Mouse (Mus musculus) MEL (cell line): Measurements from ENCODE around the gene Col4a3. TPM values are rescaled to one million over a fixed set of nuclear protein-coding genes. Genes with fewer than 3 reads are reported as not detected.

Experiments
- DNase-seq: peaks from one replicate; pipeline ENCODE4 v3.0.0; 2011; ENCODE audit warnings: low read depth, low spot score
- H3K27ac ChIP-seq: 2 replicates; pipeline ENCODE4 v1.5.1; 2012; ENCODE audit warnings: low read depth, mild to moderate bottlenecking, control low read depth, low read length, moderate library complexity; ENCODE audit not compliant: control insufficient read depth
- H3K27me3 ChIP-seq, 2 experiments: fragments of 150-350 bp in 1 of 2; sonication (generic) in 1 of 2; 2 replicates each; pipeline ENCODE4 v1.6.1; 2012; ENCODE audit warnings: low read length in 2 of 2, mild to moderate bottlenecking in 2 of 2, improper control_type of control experiment in 1 of 2, moderate library complexity in 1 of 2; ENCODE audit not compliant: insufficient read depth in 2 of 2, control insufficient read depth in 1 of 2
- H3K36me3 ChIP-seq, 2 experiments: 2 replicates each; pipeline ENCODE4 v1.6.1; 2012 to 2014; ENCODE audit warnings: low read length in 2 of 2, improper control_type of control experiment in 1 of 2, inconsistent platforms in 1 of 2, mild to moderate bottlenecking in 1 of 2; ENCODE audit not compliant: insufficient read depth in 2 of 2, control insufficient read depth in 1 of 2
- H3K4me1 ChIP-seq, 2 experiments: fragments of 150-350 bp in 1 of 2; sonication (generic) in 1 of 2; 2 replicates each; pipeline ENCODE4 v1.6.1; 2012; ENCODE audit warnings: low read length in 2 of 2, improper control_type of control experiment in 1 of 2, mild to moderate bottlenecking in 1 of 2; ENCODE audit not compliant: insufficient read depth in 2 of 2, control insufficient read depth in 1 of 2
- H3K4me3 ChIP-seq, 2 experiments: fragments of 150-350 bp in 1 of 2; sonication (generic) in 1 of 2; 2 replicates each; pipeline ENCODE4 v1.5.1; 2012; ENCODE audit warnings: low read depth in 2 of 2, low read length in 2 of 2, mild to moderate bottlenecking in 2 of 2, moderate library complexity in 2 of 2, control low read depth in 1 of 2, improper control_type of control experiment in 1 of 2; ENCODE audit not compliant: control insufficient read depth in 1 of 2, insufficient read depth in 1 of 2
- H3K79me2 ChIP-seq: 2 replicates; pipeline ENCODE4 v1.6.1; 2012; ENCODE audit warnings: mild to moderate bottlenecking, low read length, moderate library complexity; ENCODE audit not compliant: control insufficient read depth, poor library complexity, insufficient read depth
- H3K9ac ChIP-seq: 2 replicates; pipeline ENCODE4 v1.6.1; 2012; ENCODE audit warnings: low read depth, mild to moderate bottlenecking, control low read depth, low read length, moderate library complexity; ENCODE audit not compliant: control insufficient read depth, poor library complexity, severe bottlenecking
- H3K9me3 ChIP-seq: fragments of 150-350 bp; sonication (generic); replicated peaks from 2 replicates; pipeline ENCODE4 v1.6.1; 2012; ENCODE audit warnings: mild to moderate bottlenecking, low read length, improper control_type of control experiment, moderate library complexity; ENCODE audit not compliant: insufficient read depth
- CHD1 ChIP-seq: IDR thresholded peaks from 2 replicates; pipeline ENCODE4 v1.6.1; 2012; ENCODE audit warnings: low read depth, mild to moderate bottlenecking, inconsistent platforms, low read length, improper control_type of control experiment
- CHD2 ChIP-seq: IDR thresholded peaks from 2 replicates; pipeline ENCODE4 v1.6.1; 2011; ENCODE audit warnings: low read length, improper control_type of control experiment
- ETS1 ChIP-seq: IDR thresholded peaks from 2 replicates; pipeline ENCODE4 v1.6.1; 2012; ENCODE audit warnings: low read depth, mild to moderate bottlenecking, inconsistent platforms, low read length, improper control_type of control experiment, moderate library complexity
- GABPA ChIP-seq: IDR thresholded peaks from 2 replicates; pipeline ENCODE4 v1.6.1; 2012; ENCODE audit warnings: low read depth, mild to moderate bottlenecking, inconsistent platforms, low read length, improper control_type of control experiment, moderate library complexity
- GATA1 ChIP-seq: IDR thresholded peaks from 2 replicates; pipeline ENCODE4 v1.6.1; 2011; ENCODE audit warnings: low read depth, low read length, improper control_type of control experiment
- MAFK ChIP-seq: IDR thresholded peaks from 2 replicates; pipeline ENCODE4 v1.6.1; 2011; ENCODE audit warnings: low read depth, mild to moderate bottlenecking, low read length, improper control_type of control experiment, borderline replicate concordance
- MAX ChIP-seq: IDR thresholded peaks from 2 replicates; pipeline ENCODE4 v1.6.1; 2011; ENCODE audit warnings: low read length, improper control_type of control experiment
- MAZ ChIP-seq: IDR thresholded peaks from 2 replicates; pipeline ENCODE4 v1.6.1; 2012; ENCODE audit warnings: low read depth, mild to moderate bottlenecking, inconsistent platforms, low read length, improper control_type of control experiment
- MEF2A ChIP-seq: IDR thresholded peaks from 2 replicates; pipeline ENCODE4 v1.6.1; 2014; ENCODE audit warnings: low read depth, mild to moderate bottlenecking, inconsistent platforms, low read length, improper control_type of control experiment; ENCODE audit not compliant: poor library complexity, insufficient replicate concordance, severe bottlenecking; ENCODE audit errors: extremely low read depth
- MXI1 ChIP-seq: IDR thresholded peaks from 2 replicates; pipeline ENCODE4 v1.6.1; 2011; ENCODE audit warnings: mild to moderate bottlenecking, low read depth, low read length, improper control_type of control experiment
- MYC ChIP-seq: IDR thresholded peaks from 2 replicates; pipeline ENCODE4 v1.6.1; 2011; ENCODE audit warnings: low read depth, mild to moderate bottlenecking, low read length, improper control_type of control experiment, moderate library complexity
- POLR2A ChIP-seq, 2 experiments: IDR thresholded peaks; 2 replicates each; pipeline ENCODE4 v1.6.1; 2011 to 2012; ENCODE audit warnings: low read length in 2 of 2, mild to moderate bottlenecking in 2 of 2, control low read depth in 1 of 2, improper control_type of control experiment in 1 of 2, low read depth in 1 of 2, moderate library complexity in 1 of 2; ENCODE audit not compliant: control insufficient read depth in 1 of 2, insufficient read depth in 1 of 2, poor library complexity in 1 of 2
- POLR2AphosphoS2 ChIP-seq: IDR thresholded peaks from 2 replicates; pipeline ENCODE4 v1.6.1; 2011; ENCODE audit warnings: low read length, improper control_type of control experiment
- SIN3A ChIP-seq: IDR thresholded peaks from 2 replicates; pipeline ENCODE4 v1.6.1; 2012; ENCODE audit warnings: low read length, improper control_type of control experiment, inconsistent platforms
- TCF12 ChIP-seq: IDR thresholded peaks from 2 replicates; pipeline ENCODE4 v1.6.1; 2014; ENCODE audit warnings: low read depth, mild to moderate bottlenecking, inconsistent platforms, low read length, improper control_type of control experiment, moderate library complexity
- UBTF ChIP-seq: IDR thresholded peaks from 2 replicates; pipeline ENCODE4 v1.6.1; 2012; ENCODE audit warnings: low read depth, mild to moderate bottlenecking, inconsistent platforms, low read length, improper control_type of control experiment, moderate library complexity, borderline replicate concordance; ENCODE audit not compliant: insufficient read depth
- USF1 ChIP-seq: IDR thresholded peaks from 2 replicates; pipeline ENCODE4 v1.6.1; 2014; ENCODE audit warnings: low read depth, mild to moderate bottlenecking, inconsistent platforms, low read length, improper control_type of control experiment, moderate library complexity
- USF2 ChIP-seq, 2 experiments: IDR thresholded peaks; 2 replicates each; pipeline ENCODE4 v1.6.1; 2011 to 2012; ENCODE audit warnings: improper control_type of control experiment in 2 of 2, low read length in 2 of 2, borderline replicate concordance in 1 of 2, inconsistent platforms in 1 of 2, low read depth in 1 of 2, mild to moderate bottlenecking in 1 of 2; ENCODE audit not compliant: insufficient read depth in 1 of 2
- ZKSCAN1 ChIP-seq: IDR thresholded peaks from 2 replicates; pipeline ENCODE4 v1.6.1; 2012; ENCODE audit warnings: low read depth, mild to moderate bottlenecking, inconsistent platforms, low read length, improper control_type of control experiment, moderate library complexity
- ZNF384 ChIP-seq: IDR thresholded peaks from 2 replicates; pipeline ENCODE4 v1.6.1; 2012; ENCODE audit warnings: low read depth, mild to moderate bottlenecking, inconsistent platforms, low read length, improper control_type of control experiment
- polyA plus RNA-seq, 2 experiments: library from polyadenylated mRNA; stranded (reverse) in 1 of 2; unstranded in 1 of 2; fragments of >175 nt in 1 of 2; fragments of >200 nt in 1 of 2; gene quantifications; 2 replicates each; pipeline versions ENCODE4 v1.2.1 to v1.2.4; 2012; ENCODE audit warnings: low replicate concordance in 2 of 2, low read depth in 1 of 2; ENCODE audit not compliant: insufficient read length in 2 of 2, insufficient read depth in 1 of 2, missing spikeins in 1 of 2
- total RNA-seq: library from RNA; depleted of rRNA; stranded (reverse); fragments of 300-350 nt; gene quantifications from 2 replicates; pipeline ENCODE4 v1.2.3, GENCODE M21; 2012

Col4a3 gene
- total and polyA plus RNA-seq, 3 experiments: 0.19 to 0.47 TPM; not detected in 1

DNA sequence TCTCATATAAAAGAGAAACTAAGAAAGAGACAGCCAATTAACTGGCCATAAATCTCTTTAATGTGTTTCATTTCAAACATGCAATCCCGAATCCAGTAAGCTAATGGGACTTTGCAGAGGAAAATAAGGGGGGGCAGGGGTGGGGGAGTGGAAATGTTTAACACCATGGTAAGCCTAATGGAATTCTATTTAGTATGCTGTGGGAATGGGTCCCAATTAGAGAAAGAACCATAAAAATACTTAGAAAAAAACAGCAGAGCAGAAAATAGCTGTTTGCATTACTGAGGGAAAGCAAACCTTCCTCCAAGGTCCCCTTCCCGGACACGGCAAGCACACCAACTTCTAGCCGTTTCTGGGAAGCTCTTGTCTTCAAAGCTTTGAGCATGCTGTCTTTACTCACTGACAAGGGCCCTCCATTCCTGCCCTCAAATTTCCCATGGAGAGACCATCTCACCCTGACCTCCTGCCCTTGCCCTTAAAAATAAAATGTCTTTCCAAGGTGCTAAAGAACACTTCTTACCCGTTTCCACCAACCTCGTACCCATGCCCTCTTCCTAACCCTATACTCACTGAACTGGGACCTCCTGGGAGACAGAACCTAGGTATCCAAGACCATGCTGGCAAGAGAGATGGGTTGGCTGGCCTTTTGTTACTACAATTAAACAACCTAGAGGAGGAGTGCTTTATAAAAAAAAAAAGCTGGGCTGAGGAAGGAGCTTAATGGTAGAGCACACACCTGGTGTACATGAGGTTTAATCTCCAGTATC is 42.1 kb upstream of the Col4a3 start:
- Histone ChIP-seq H3K79me2 (no peaks in the 10 kb centered on the region), H3K27me3 (peaks cover 3% of the 10 kb centered on the region in 2 experiments; a peak in 2 of 4 replicates)
- DNase-seq: no peak
- TF ChIP-seq MAZ (no peak), CHD1 (no peak)
- TF ChIP-seq, all 39 proteins: peak for 0
- H3K9me3 ChIP-seq: no peaks in the 10 kb centered on the region
- H3K4me3 ChIP-seq: no peak overlapping the region
- no peaks in the 10 kb centered on the region for H3K4me1 ChIP-seq
- H3K9ac ChIP-seq: no peak overlapping the region
- H3K36me3 ChIP-seq: no peaks in the 10 kb centered on the region
- no peak overlapping the region for H3K27ac ChIP-seq

DNA sequence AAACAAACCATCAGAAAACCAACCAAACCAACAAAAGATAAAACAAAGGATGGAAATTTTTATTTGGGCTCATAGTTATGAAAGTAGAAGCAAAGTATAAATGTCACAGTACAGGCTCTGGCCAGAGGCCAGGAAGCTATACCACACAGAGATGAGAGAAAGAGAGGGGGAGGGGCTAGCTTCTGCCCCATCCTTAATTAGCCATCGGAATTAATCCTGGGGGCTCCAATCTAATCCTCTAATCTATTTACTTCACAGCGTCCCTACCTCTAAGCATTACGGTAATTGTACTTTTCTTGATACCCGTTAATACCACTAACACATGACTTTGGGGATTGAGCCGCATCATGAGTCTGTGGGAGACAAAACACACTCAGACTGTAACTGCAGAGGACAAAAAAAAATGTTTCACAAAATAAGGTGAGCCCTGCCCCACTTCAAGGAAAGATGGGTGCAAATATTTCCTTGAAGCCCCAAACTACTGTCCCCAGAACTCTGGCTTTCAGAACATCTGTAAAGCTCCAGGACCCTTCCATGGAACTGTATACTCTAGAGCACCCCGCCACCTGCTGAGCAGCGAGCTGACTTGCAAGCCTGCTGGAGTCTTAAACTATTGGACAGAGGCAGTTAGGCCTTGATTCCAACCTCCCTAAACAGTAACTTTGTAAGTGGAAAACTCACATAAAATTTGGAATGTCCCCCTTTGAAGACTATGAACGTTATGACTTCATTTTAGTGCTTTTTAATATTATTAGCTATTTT is 41.3 kb upstream of the Col4a3 start:
- H3K36me3 ChIP-seq: no peaks in the 10 kb centered on the region
- no peaks in the 10 kb centered on the region for H3K79me2 ChIP-seq
- H3K9ac ChIP-seq: no peak overlapping the region
- peaks cover 3% of the 10 kb centered on the region in 2 experiments; a peak in 1 of 4 replicates for H3K27me3 ChIP-seq
- no peak overlapping the region for H3K4me3 ChIP-seq
- no peaks in the 10 kb centered on the region for H3K9me3 ChIP-seq
- TF ChIP-seq POLR2A (IDR thresholded peaks at IDR 0.05; ENCODE audit: control insufficient read depth in 1 of 2, insufficient read depth in 1 of 2, low read depth in 1 of 2, low read length in 2 of 2, poor library complexity in 1 of 2) (no peak), MYC (no peak), ZNF384 (no peak), UBTF (no peak), CHD2 (no peak), MAX (no peak), GABPA (no peak), ZKSCAN1 (no peak), POLR2AphosphoS2 (no peak), USF1 (no peak), GATA1 (no peak), ETS1 (no peak), SIN3A (no peak), MAFK (no peak), MEF2A (no peak), TCF12 (no peak), USF2 (IDR thresholded peaks at IDR 0.05; ENCODE audit: borderline replicate concordance in 1 of 2, insufficient read depth in 1 of 2, low read depth in 1 of 2, low read length in 2 of 2) (no peak), MXI1 (no peak)
- H3K4me1 ChIP-seq: no peaks in the 10 kb centered on the region
- DNase-seq: no peak
- H3K27ac ChIP-seq: no peak overlapping the region
